Mouse (Mus musculus) erythroid progenitor cell, adult 5-6 weeks (primary cell): ENCODE data around the gene Ubap1l. TPM values are rescaled to one million over a fixed set of nuclear protein-coding genes. Genes with fewer than 3 reads are reported as not detected.
"Not testable (repeated sequence)": the region's sequence is repeated elsewhere in the genome, so short reads cannot be mapped to it uniquely, and the experiment has no call there.

Experiments used
- ATAC-seq: replicated peaks from 2 replicates; pipeline ENCODE4 v1.8.0; 2016; ENCODE audit warnings: moderate number of reproducible peaks, mild to moderate bottlenecking, moderate TSS enrichment, inconsistent platforms; ENCODE audit not compliant: poor library complexity, low FRiP score, severe bottlenecking
- total RNA-seq, 2 experiments: library from RNA; stranded (forward) in 1 of 2; stranded (reverse) in 1 of 2; fragments of 150-400 nt in 1 of 2; fragments of 186-747, 209-891 nt in 1 of 2; gene quantifications; 2 replicates each; pipeline versions ENCODE4 v1.2.3 to v1.2.4; 2015 to 2017; ENCODE audit warnings: low replicate concordance in 2 of 2

The Ubap1l gene
- not detected in 2 replicates for total RNA-seq (2015; ENCODE audit: low replicate concordance)
- not detected in 2 replicates for total RNA-seq (2017; ENCODE audit: low replicate concordance)

- no peak for ATAC-seq
These were observed at the start of gene Ubap1l for GRCm38 (mm10) chr9:65360641-65361448. Ubap1l (plus strand) TSS chr9:65361041.

DNA sequence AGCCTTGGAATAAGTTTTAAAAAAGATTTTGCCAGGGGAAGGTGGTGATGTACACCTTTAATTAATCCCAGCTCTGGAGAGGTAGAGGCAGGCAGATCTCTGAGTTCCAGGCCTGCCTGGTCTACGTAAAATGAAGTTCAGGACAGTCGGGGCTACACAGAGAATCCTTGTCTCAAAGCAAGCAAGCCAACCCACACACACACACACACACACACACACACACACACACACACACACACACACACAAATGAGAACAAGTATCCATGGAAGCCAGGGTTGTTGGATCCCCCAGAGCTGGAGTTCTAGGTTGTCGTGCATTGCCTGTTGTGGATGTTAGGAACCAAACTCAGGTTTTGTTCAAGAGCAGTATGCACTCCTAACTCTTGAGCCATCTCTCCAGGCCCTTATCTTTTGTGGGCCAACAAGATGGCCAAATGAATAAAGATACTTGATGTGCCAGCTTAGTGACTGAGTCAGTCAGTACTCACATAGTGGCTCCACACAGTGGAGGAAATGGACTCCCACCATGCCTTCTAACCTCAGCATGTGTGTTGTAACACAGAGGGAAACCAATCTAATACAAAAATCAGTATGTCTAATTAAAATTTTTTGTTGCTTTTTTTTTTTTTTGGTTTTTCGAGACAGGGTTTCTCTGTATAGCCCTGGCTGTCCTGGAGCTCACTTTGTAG is 48.0 kb upstream of the Ubap1l start:
- ATAC-seq, result peak; percentile 59

DNA sequence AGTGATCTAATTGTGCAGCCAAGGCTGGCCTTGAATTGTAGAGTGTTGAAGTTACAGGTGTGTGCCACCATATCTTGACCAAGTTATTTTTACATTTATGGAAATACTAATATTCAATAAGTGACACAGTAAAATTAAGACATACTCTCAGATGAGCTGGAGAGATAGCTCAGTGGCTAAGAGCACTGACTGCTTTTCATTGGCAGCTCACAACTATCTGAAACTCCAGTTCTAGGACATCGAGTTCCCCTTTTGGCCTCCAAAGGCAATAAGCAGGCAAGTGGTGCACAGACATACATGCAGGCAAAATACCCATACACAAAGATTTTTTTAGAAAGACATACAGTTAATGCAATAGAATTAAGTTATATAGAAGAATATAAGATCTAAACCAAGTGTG is 47.0 kb upstream of the Ubap1l start:
- ATAC-seq, result no peak

GRCm38 (mm10) chr9:65322255-65322900 is 38.5 kb upstream of the Ubap1l start:
- no peak for ATAC-seq

- no peak for ATAC-seq
These were observed 34.9 kb upstream of the Ubap1l start for GRCm38 (mm10) chr9:65325971-65326370.

DNA sequence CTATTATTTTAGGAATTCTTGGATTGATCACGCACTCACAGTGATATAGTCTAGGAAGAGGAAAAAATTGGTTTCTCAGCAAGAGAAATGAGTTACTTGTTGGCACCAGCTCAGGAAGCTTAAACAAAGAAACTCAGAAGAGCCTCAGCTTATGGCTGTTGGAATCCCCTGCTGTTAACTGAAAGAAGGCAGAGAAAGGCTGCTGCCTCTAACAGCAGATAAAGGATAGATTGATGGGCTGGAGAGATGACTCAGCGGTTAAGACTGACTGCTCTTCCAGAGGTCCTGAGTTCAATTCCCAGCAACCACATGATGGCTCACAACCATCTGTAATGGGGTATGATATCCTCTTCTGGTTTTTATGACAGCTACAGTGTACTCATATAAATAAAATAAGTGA is 33.5 kb upstream of the Ubap1l start:
- ATAC-seq, result no peak

DNA sequence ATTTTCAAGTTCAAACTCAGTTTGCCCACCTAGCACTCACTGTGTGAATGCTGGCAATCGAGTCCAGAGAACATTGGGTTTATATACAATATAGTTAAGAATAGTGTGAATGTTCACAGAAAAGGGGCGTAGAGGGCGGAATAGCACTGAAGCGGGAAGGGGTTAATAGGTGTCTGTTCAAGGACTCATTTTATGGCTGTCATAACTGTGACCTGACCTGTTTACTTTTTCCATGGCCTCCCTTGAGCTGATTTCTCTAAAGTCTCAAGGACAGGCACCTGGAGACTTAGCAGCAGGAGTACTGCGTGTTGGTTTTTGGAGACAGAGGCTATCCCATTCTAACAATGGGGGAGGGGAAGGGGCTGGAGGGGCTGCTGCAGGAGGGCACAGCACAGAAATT is 26.9 kb upstream of the Ubap1l start:
- ATAC-seq, result no peak

- no peak for ATAC-seq
These were observed 21.7 kb upstream of the Ubap1l start for GRCm38 (mm10) chr9:65339146-65339545.

DNA sequence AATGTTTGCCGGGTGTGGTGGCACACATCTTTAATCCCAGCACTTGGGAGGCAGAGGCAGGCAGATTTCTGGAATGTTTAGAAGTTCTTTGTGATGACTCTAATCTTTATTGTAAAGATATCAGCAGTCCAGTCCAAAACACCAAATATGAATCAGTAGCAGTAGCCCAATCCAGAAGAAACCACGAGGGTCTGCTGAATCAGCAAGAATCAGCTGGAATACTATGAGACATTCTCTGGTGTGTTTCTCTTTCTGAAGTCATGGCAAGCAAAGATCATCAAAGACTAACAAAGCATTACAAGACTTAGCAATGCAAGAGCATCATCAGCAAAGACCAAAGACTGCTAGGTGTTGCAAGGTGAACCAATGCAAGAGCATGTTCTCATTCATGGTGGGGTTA is 20.4 kb upstream of the Ubap1l start:
- no peak for ATAC-seq

- ATAC-seq, result not testable (repeated sequence)
These were observed 15.4 kb upstream of the Ubap1l start for GRCm38 (mm10) chr9:65345439-65345838.

- peak; percentile 91 for ATAC-seq
These were observed 14.9 kb upstream of the Ubap1l start, which contains the start of gene Pdcd7 for GRCm38 (mm10) chr9:65345854-65346475. Pdcd7 (plus strand) TSS chr9:65346104.

DNA sequence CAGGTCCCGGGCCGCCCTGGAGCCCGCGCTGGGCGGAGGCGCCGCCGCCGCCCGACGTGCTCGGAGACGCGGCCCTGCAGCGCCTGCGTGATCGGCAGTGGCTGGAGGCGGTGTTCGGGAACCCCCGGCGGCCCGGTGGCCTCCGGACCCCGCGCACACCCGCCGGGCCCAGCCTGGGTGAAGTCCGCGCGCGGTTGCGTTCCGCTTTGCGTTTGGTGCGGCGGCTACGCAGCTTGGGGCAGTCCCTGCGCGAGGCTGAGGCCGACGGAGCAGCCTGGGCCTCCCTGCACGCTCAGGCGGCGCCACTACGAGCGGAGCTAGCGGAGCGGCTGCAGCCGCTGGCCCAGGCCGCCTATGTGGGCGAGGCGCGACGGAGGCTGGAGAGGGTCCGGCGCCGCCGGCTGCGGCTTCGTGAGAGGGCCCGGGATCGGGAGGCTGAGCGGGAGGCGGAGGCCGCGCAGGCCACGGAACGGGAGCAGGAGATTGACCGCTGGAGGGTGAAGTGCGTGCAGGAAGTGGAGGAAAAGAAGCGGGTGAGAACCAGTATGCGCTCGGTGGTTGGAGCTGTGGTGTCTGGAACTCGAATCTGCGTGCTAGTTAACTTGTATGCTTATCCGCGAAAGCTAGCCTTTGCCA is 14.2 kb upstream of the Ubap1l start:
- peak; percentile 76 for ATAC-seq

GRCm38 (mm10) chr9:65347112-65347850 is 13.6 kb upstream of the Ubap1l start:
- no peak for ATAC-seq

DNA sequence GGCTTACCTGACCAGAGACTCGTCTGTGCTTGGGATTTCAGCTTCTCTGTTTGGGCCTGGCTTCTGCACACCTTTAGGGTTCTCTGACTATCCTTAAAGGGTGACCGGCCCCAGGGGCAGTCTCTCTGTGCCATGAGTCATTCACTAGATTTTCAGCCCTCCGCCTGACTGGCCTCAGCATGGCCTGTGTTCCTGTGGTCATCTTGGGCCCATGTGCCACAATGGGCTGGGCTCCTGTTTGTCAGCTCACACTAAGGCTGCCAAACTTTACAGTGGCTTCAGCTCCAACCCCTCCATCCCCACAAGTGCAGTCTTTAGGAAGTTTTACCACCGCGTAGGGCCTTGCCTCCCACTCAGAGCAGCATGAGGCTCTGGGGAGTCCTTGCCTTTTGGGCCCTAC is 7.6 kb upstream of the Ubap1l start:
- no peak for ATAC-seq

GRCm38 (mm10) chr9:65356561-65356960 is 4.3 kb upstream of the Ubap1l start:
- no peak for ATAC-seq

DNA sequence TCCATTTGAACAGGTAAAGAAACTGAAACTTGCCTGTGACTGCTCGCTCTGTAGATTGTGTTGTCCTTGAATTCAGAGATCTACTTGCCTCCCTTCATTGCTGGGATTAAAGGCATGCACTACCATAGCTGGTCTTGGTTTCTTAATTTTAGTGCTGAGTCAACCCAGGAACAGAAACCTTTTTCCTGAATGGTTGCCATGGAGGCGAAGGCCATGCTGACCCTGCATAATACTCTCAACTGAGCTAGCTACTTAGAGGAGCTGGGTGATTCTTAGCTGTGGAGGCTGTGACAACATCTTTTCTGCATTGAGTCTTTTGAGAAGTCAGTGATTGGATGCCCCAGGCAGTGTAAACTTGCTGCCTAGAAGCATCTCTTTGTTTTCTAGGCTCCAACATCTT is 3.9 kb upstream of the Ubap1l start:
- no peak for ATAC-seq

GRCm38 (mm10) chr9:65358956-65359480 is 1.8 kb upstream of the Ubap1l start:
- peak; percentile 97 for ATAC-seq

DNA sequence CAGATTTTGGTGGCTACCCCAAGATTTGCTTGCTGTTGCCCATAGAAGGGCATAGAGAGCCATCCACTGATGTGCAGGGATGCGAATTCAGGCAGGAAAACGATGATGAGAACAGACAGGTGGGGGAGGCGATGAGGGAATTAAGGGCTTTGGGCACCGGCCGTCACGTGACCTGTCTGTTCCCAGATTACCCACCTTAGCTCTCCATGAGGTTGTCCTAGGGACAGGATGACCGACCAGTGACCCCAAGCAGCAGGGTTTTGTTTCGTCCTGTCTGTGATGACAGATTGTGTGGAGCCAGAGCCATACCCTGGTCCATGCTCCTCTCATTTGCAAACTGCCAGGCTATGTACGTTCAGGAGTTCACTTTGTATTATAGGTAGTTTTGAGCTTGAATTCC is 2.8 kb downstream of the Ubap1l start:
- no peak for ATAC-seq

DNA sequence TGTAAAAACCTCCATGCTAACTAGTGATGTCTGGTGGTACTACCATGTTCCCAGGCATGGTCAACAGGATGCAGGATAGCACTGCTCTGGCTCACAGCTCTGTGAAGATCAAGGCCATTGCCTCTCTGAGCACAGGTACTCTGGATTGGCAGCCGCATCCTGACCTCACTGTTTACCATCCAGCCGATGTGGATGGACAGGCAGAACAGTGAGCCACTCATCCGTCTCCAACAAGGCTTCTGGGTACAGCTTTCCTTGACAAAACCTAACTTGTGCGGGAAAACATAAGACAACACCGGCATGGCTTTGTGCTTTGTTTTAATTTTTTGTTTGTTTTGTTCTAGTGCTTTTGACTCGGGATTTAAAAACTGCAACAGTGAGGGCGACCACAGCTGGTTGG is 4.9 kb downstream of the Ubap1l start:
- no peak for ATAC-seq
